25 mouse cellular contexts compared by ENCODE assay signal in the genomic region with DNA sequence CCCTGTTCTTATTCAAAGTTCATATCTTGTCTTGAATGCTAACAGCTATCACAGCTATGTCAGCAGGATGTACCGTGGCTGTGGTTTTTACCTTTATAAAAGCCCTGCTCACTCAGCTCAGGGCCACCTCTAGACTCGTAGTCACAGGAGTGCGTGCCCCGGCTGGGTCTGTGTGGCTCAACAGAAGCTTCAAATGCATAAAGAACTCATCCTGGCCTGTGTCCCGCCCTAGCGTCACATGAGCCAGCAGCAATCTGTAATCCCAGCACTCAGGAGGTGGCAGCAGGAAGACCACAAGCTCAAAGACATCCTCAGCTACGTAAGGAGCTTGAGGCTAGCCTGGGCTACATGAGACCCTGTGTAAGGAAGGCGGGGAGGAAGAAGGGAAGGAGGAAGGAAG.
DNase-seq lines count a peak whose midpoint lies in the region; ATAC-seq and TF ChIP-seq lines count a peak whose summit lies in the region.
"Had no signal": no experiment of that assay in that cellular context is flagged by ENCODE, and none has a peak within 500 bp of the region (broad histone marks: within the 10 kb centered on the region; RNA-seq: fewer than 3 reads in every experiment).

No protein-coding gene starts in this region.

- TF ChIP-seq CTCF in kidney, adult 2 months (conservative IDR thresholded peaks at IDR 0.05; ENCODE audit: insufficient read depth, insufficient read length, low read depth, low read length) = no peak

- H3K27ac ChIP-seq in heart, embryonic 11.5 days (ENCODE audit: low read depth, low read length) = no peak overlapping the region
- H3K27ac ChIP-seq in kidney, adult 2 months (ENCODE audit: insufficient read depth, low read depth, low read length) = 0 out of 2 replicates have a peak overlapping the region, but pooled peaks have one; percentile 79
- H3K27ac ChIP-seq: embryonic facial prominence, embryonic 10.5 days; forebrain, embryonic 15.5 days; heart, adult 2 months; hindbrain, embryonic 10.5 days; intestine, embryonic 15.5 days; left cerebral cortex, adult 2 months; liver, embryonic 13.5 days; neural tube, embryonic 13.5 days had no signal

- H3K4me2 ChIP-seq in heart, embryonic 11.5 days = no peak overlapping the region
- H3K4me2 ChIP-seq: forebrain, embryonic 15.5 days; intestine, embryonic 15.5 days; liver, embryonic 13.5 days; neural tube, embryonic 13.5 days had no signal

- no peak for TF ChIP-seq POLR2A in kidney, adult 2 months (IDR thresholded peaks at IDR 0.05; ENCODE audit: low read depth, low read length)

- H3K9me3 ChIP-seq in heart, embryonic 11.5 days (replicated peaks; ENCODE audit: control insufficient read depth, low read length) = no peaks in the 10 kb centered on the region
- H3K9me3 ChIP-seq: embryonic facial prominence, embryonic 10.5 days; forebrain, embryonic 15.5 days; hindbrain, embryonic 10.5 days; intestine, embryonic 15.5 days; liver, embryonic 13.5 days; megakaryocyte, embryonic 14.5 days; neural tube, embryonic 13.5 days had no signal

- no peak for ATAC-seq in heart, embryonic 11.5 days (replicated peaks; ENCODE audit: insufficient number of reproducible peaks, low FRiP score, low TSS enrichment)
- ATAC-seq: forebrain, embryonic 15.5 days; hindbrain, embryonic 16.5 days; intestine, embryonic 15.5 days; midbrain, embryonic 16.5 days had no signal

- no peaks in the 10 kb centered on the region for H3K36me3 ChIP-seq in heart, embryonic 11.5 days (ENCODE audit: control insufficient read depth, insufficient read depth, low read length)
- H3K36me3 ChIP-seq in kidney, adult 2 months (ENCODE audit: control insufficient read depth, insufficient read depth, low read length) = no peaks in the 10 kb centered on the region
- H3K36me3 ChIP-seq: embryonic facial prominence, embryonic 10.5 days; forebrain, embryonic 15.5 days; hindbrain, embryonic 10.5 days; intestine, embryonic 15.5 days; liver, embryonic 13.5 days; neural tube, embryonic 13.5 days had no signal

- 0 out of 2 replicates have a peak overlapping the region, but pooled peaks have one; percentile 22 for H3K9ac ChIP-seq in heart, embryonic 11.5 days (ENCODE audit: low read depth, low read length)
- H3K9ac ChIP-seq: forebrain, embryonic 15.5 days; intestine, embryonic 15.5 days; liver, embryonic 13.5 days; neural tube, embryonic 13.5 days had no signal

- 65% methylated on average over 8 of the region's 8 CpGs for WGBS in heart, embryonic 11.5 days (ENCODE audit: insufficient replicate concordance)
- 71% methylated on average over 8 of the region's 8 CpGs for WGBS in kidney, adult 2 months

- H3K4me3 ChIP-seq in heart, embryonic 11.5 days (ENCODE audit: low read depth, low read length) = no peak overlapping the region
- no peak overlapping the region for H3K4me3 ChIP-seq in kidney, adult 2 months (ENCODE audit: insufficient read depth, low read depth, low read length)
- H3K4me3 ChIP-seq: embryonic facial prominence, embryonic 10.5 days; forebrain, embryonic 15.5 days; heart, adult 2 months; hindbrain, embryonic 10.5 days; intestine, embryonic 15.5 days; left cerebral cortex, adult 2 months; liver, embryonic 13.5 days; megakaryocyte, embryonic 14.5 days; myocyte; neural tube, embryonic 13.5 days had no signal

- DNase-seq in cerebellum, adult 11-12 months = peak; percentile 70
- no peak for DNase-seq in cerebellum, postnatal 4 days (ENCODE audit: low spot score in 2 of 2)
- no peak for DNase-seq in heart, adult 18-20 months
- peak; percentile 41 for DNase-seq in kidney, adult 2 months
- no peak for DNase-seq in kidney, adult 9 months
- peak; percentile 67 for DNase-seq in brain, adult 2 months (ENCODE audit: low read depth, low spot score)
- DNase-seq in ovary, postnatal 36 days (ENCODE audit: low spot score) = no peak
- DNase-seq: gastrocnemius, postnatal 25 days; heart, adult 2 months; kidney, postnatal 4 days; layer of hippocampus, adult 9-11 months; liver, embryonic 13.5 days; lung, adult 2 months; thymus, postnatal 14 days had no signal

- peaks cover 3% of the 10 kb centered on the region; the same call in 1 of the 2 replicates for H3K4me1 ChIP-seq in heart, embryonic 11.5 days (ENCODE audit: control insufficient read depth, insufficient read depth, low read length)
- H3K4me1 ChIP-seq in kidney, adult 2 months (ENCODE audit: control insufficient read depth, insufficient read depth, low read length) = peaks cover 8% of the 10 kb centered on the region

- H3K27me3 ChIP-seq in heart, embryonic 11.5 days (ENCODE audit: control insufficient read depth, insufficient read depth, low read length) = no peaks in the 10 kb centered on the region
- no peaks in the 10 kb centered on the region for H3K27me3 ChIP-seq in kidney, adult 2 months (replicated peaks; ENCODE audit: control insufficient read depth, insufficient read depth, low read length)
- H3K27me3 ChIP-seq: forebrain, embryonic 15.5 days; intestine, embryonic 15.5 days; liver, embryonic 13.5 days; neural tube, embryonic 13.5 days had no signal

Comparison
In these comparisons a context has a peak if more than half of its experiments do, and no peak if none do; other contexts are left out.
1. DNase-seq: peak in cerebellum, adult 11-12 months (single experiment), kidney, adult 2 months (single experiment) and brain, adult 2 months (single experiment); none in cerebellum, postnatal 4 days (0 of 2), heart, adult 18-20 months (0 of 2), kidney, adult 9 months (single experiment) and ovary, postnatal 36 days (single experiment).